Comparison of ENCODE assay signal across 9 mouse cellular contexts in genomic region chr19:5647791-5648190, GRCm38 (mm10). TPM values are rescaled to one million over a fixed set of nuclear protein-coding genes. Genes with fewer than 3 reads are reported as not detected.
DNase-seq lines count a peak whose midpoint lies in the region; ATAC-seq and TF ChIP-seq lines count a peak whose summit lies in the region.
"Had no signal": no experiment of that assay in that cellular context is flagged by ENCODE, and none has a peak within 500 bp of the region (broad histone marks: within the 10 kb centered on the region; RNA-seq: fewer than 3 reads in every experiment).

No protein-coding gene starts in this region.

- DNase-seq in forebrain, embryonic 11.5 days (ENCODE audit: low spot score) = no peak
- DNase-seq in kidney, postnatal 4 days = peak; percentile 1 to 2
- no peak for DNase-seq in kidney, adult 11 months
- DNase-seq in liver, postnatal 0 days = no peak
- no peak for DNase-seq in embryo, embryonic 11 days

- H3K36me3 ChIP-seq in forebrain, embryonic 13.5 days (ENCODE audit: poor library complexity, severe bottlenecking) = peaks cover 61% of the 10 kb centered on the region
- H3K36me3 ChIP-seq in forebrain, embryonic 11.5 days (ENCODE audit: control insufficient read depth, insufficient read depth, low read length) = no peaks in the 10 kb centered on the region; the same call in 1 of the 2 replicates
- H3K36me3 ChIP-seq in hindbrain, embryonic 12.5 days = peaks cover 53% of the 10 kb centered on the region
- peaks cover 67% of the 10 kb centered on the region for H3K36me3 ChIP-seq in liver, postnatal 0 days (replicated peaks; ENCODE audit: insufficient read depth, low read length)

- H3K27ac ChIP-seq in forebrain, embryonic 13.5 days = peak overlapping the region; percentile 68; the same call in 1 of the 2 replicates
- no peak overlapping the region for H3K27ac ChIP-seq in forebrain, embryonic 11.5 days (ENCODE audit: low read depth, low read length)
- H3K27ac ChIP-seq in hindbrain, embryonic 12.5 days = peak overlapping the region; percentile 83
- 0 out of 2 replicates have a peak overlapping the region, but pooled peaks have one; percentile 81 for H3K27ac ChIP-seq in liver, postnatal 0 days (ENCODE audit: low read depth)

- no peak for TF ChIP-seq EP300 in liver, postnatal 0 days (IDR thresholded peaks at IDR 0.05; ENCODE audit: low read depth)

- peaks cover 5% of the 10 kb centered on the region for H3K27me3 ChIP-seq in forebrain, embryonic 13.5 days
- H3K27me3 ChIP-seq in forebrain, embryonic 11.5 days (ENCODE audit: control insufficient read depth, insufficient read depth, low read length) = peaks cover under 1% of the 10 kb centered on the region; the same call in 1 of the 2 replicates
- H3K27me3 ChIP-seq in hindbrain, embryonic 12.5 days = peaks cover 6% of the 10 kb centered on the region
- no peaks in the 10 kb centered on the region for H3K27me3 ChIP-seq in liver, postnatal 0 days (ENCODE audit: insufficient read depth, low read length)
- H3K27me3 ChIP-seq: Patski had no signal

- H3K9me3 ChIP-seq in forebrain, embryonic 13.5 days (replicated peaks) = no peaks in the 10 kb centered on the region
- no peaks in the 10 kb centered on the region for H3K9me3 ChIP-seq in forebrain, embryonic 11.5 days (ENCODE audit: control insufficient read depth, low read length)
- H3K9me3 ChIP-seq in hindbrain, embryonic 12.5 days (replicated peaks) = no peaks in the 10 kb centered on the region
- no peaks in the 10 kb centered on the region for H3K9me3 ChIP-seq in liver, postnatal 0 days (ENCODE audit: low read length)

- no peak overlapping the region for H3K4me2 ChIP-seq in forebrain, embryonic 13.5 days
- H3K4me2 ChIP-seq in forebrain, embryonic 11.5 days (ENCODE audit: low read depth, low read length, severe bottlenecking) = no peak overlapping the region
- H3K4me2 ChIP-seq in hindbrain, embryonic 12.5 days (replicated peaks) = no peak overlapping the region
- H3K4me2 ChIP-seq in liver, postnatal 0 days (ENCODE audit: low read depth, low read length) = no peak overlapping the region

- WGBS in forebrain, embryonic 13.5 days = 98% methylated on average over 6 of the region's 6 CpGs
- WGBS in forebrain, embryonic 11.5 days = 90% methylated on average over 6 of the region's 6 CpGs
- 97% methylated on average over 6 of the region's 6 CpGs for WGBS in hindbrain, embryonic 12.5 days
- 88% methylated on average over 6 of the region's 6 CpGs for WGBS in liver, postnatal 0 days (ENCODE audit: insufficient replicate concordance)

- no peak for ATAC-seq in forebrain, embryonic 13.5 days
- no peak for ATAC-seq in forebrain, embryonic 11.5 days (replicated peaks; ENCODE audit: low FRiP score)
- no peak for ATAC-seq in hindbrain, embryonic 12.5 days (ENCODE audit: low FRiP score)
- no peak for ATAC-seq in liver, postnatal 0 days
- no peak for ATAC-seq in inflammation-experienced regulatory T-cells, adult 6 months

- TF ChIP-seq CTCF in liver, postnatal 0 days (IDR thresholded peaks at IDR 0.05; ENCODE audit: low read depth) = no peak

- peaks cover 12% of the 10 kb centered on the region for H3K4me1 ChIP-seq in forebrain, embryonic 13.5 days
- H3K4me1 ChIP-seq in forebrain, embryonic 11.5 days (replicated peaks; ENCODE audit: control insufficient read depth, insufficient read depth, low read length) = no peaks in the 10 kb centered on the region; the same call in 1 of the 2 replicates
- peaks cover 17% of the 10 kb centered on the region for H3K4me1 ChIP-seq in hindbrain, embryonic 12.5 days
- H3K4me1 ChIP-seq in liver, postnatal 0 days (ENCODE audit: insufficient read depth) = peaks cover 16% of the 10 kb centered on the region

- H3K9ac ChIP-seq in forebrain, embryonic 13.5 days = no peak overlapping the region
- no peak overlapping the region for H3K9ac ChIP-seq in forebrain, embryonic 11.5 days (ENCODE audit: low read length)
- H3K9ac ChIP-seq in hindbrain, embryonic 12.5 days = no peak overlapping the region
- no peak overlapping the region for H3K9ac ChIP-seq in liver, postnatal 0 days (replicated peaks)

- no peak overlapping the region for H3K4me3 ChIP-seq in forebrain, embryonic 13.5 days
- no peak overlapping the region for H3K4me3 ChIP-seq in forebrain, embryonic 11.5 days (ENCODE audit: low read depth, low read length)
- no peak overlapping the region for H3K4me3 ChIP-seq in hindbrain, embryonic 12.5 days
- H3K4me3 ChIP-seq in liver, postnatal 0 days (ENCODE audit: low read depth, low read length) = no peak overlapping the region

RNA-seq across cellular contexts. Expression of gene Rela, which starts 10.5 kb away (rescaled TPM):
- polyA plus RNA-seq in forebrain, embryonic 13.5 days (2015; fragmentation: Nextera tagmentation; extraction: Ambion mirVana) = 33.4 and 34.4 TPM in 2 replicates
- 37.8 and 39.9 TPM in 2 replicates for polyA plus RNA-seq in forebrain, embryonic 11.5 days (2014; fragmentation: Nextera tagmentation; extraction: Ambion mirVana)
- polyA plus RNA-seq in hindbrain, embryonic 12.5 days (2016; fragmentation: Nextera tagmentation; extraction: Ambion mirVana) = 38.4 and 41.5 TPM in 2 replicates
- 21.3 and 22.6 TPM in 2 replicates for polyA plus RNA-seq in liver, postnatal 0 days (2015; fragmentation: Nextera tagmentation; extraction: Ambion mirVana)
- polyA plus RNA-seq in inflammation-experienced regulatory T-cells, adult 6 months (2017; shearing (Covaris generic)) = 100 to 1,000 TPM in 2 of 3 experiments, 10 to 100 TPM in 1; 95.8 to 144 (median 126) TPM

RNA-seq across cellular contexts. Expression of gene Sipa1, which starts 15.7 kb away (rescaled TPM):
- polyA plus RNA-seq in forebrain, embryonic 13.5 days (2015; fragmentation: Nextera tagmentation; extraction: Ambion mirVana) = 9.4 and 11.0 TPM in 2 replicates
- polyA plus RNA-seq in forebrain, embryonic 11.5 days (2014; fragmentation: Nextera tagmentation; extraction: Ambion mirVana) = 18.4 and 19.9 TPM in 2 replicates
- polyA plus RNA-seq in hindbrain, embryonic 12.5 days (2016; fragmentation: Nextera tagmentation; extraction: Ambion mirVana) = 22.4 and 25.4 TPM in 2 replicates
- polyA plus RNA-seq in liver, postnatal 0 days (2015; fragmentation: Nextera tagmentation; extraction: Ambion mirVana) = 14.1 and 15.3 TPM in 2 replicates
- 10 to 100 TPM; 23.3 to 28.7 (median 25.0) TPM for polyA plus RNA-seq in inflammation-experienced regulatory T-cells, adult 6 months (2017; shearing (Covaris generic))

RNA-seq across cellular contexts. Expression of gene Kat5, which starts 37.8 kb away (rescaled TPM):
- polyA plus RNA-seq in forebrain, embryonic 13.5 days (2015; fragmentation: Nextera tagmentation; extraction: Ambion mirVana) = 72.7 and 80.7 TPM in 2 replicates
- 38.0 and 38.9 TPM in 2 replicates for polyA plus RNA-seq in forebrain, embryonic 11.5 days (2014; fragmentation: Nextera tagmentation; extraction: Ambion mirVana)
- polyA plus RNA-seq in hindbrain, embryonic 12.5 days (2016; fragmentation: Nextera tagmentation; extraction: Ambion mirVana) = 73.2 and 76.5 TPM in 2 replicates
- 15.1 and 15.8 TPM in 2 replicates for polyA plus RNA-seq in liver, postnatal 0 days (2015; fragmentation: Nextera tagmentation; extraction: Ambion mirVana)
- polyA plus RNA-seq in inflammation-experienced regulatory T-cells, adult 6 months (2017; shearing (Covaris generic)) = 10 to 100 TPM; 34.5 to 46.1 (median 42.4) TPM

RNA-seq across cellular contexts. Expression of gene Map3k11, which starts 40.8 kb away (rescaled TPM):
- 11.3 and 11.7 TPM in 2 replicates for polyA plus RNA-seq in forebrain, embryonic 13.5 days (2015; fragmentation: Nextera tagmentation; extraction: Ambion mirVana)
- polyA plus RNA-seq in forebrain, embryonic 11.5 days (2014; fragmentation: Nextera tagmentation; extraction: Ambion mirVana) = 20.4 and 21.7 TPM in 2 replicates
- 21.5 and 23.3 TPM in 2 replicates for polyA plus RNA-seq in hindbrain, embryonic 12.5 days (2016; fragmentation: Nextera tagmentation; extraction: Ambion mirVana)
- 10.4 and 12.5 TPM in 2 replicates for polyA plus RNA-seq in liver, postnatal 0 days (2015; fragmentation: Nextera tagmentation; extraction: Ambion mirVana)
- polyA plus RNA-seq in inflammation-experienced regulatory T-cells, adult 6 months (2017; shearing (Covaris generic)) = 1 to 10 TPM; 6.6 to 8.7 (median 7.8) TPM

RNA-seq across cellular contexts. Expression of gene Pcnx3, which starts 40.9 kb away (rescaled TPM):
- 21.6 and 29.4 TPM in 2 replicates for polyA plus RNA-seq in forebrain, embryonic 13.5 days (2015; fragmentation: Nextera tagmentation; extraction: Ambion mirVana)
- 34.1 and 37.7 TPM in 2 replicates for polyA plus RNA-seq in forebrain, embryonic 11.5 days (2014; fragmentation: Nextera tagmentation; extraction: Ambion mirVana)
- 34.6 and 35.0 TPM in 2 replicates for polyA plus RNA-seq in hindbrain, embryonic 12.5 days (2016; fragmentation: Nextera tagmentation; extraction: Ambion mirVana)
- 5.2 and 5.6 TPM in 2 replicates for polyA plus RNA-seq in liver, postnatal 0 days (2015; fragmentation: Nextera tagmentation; extraction: Ambion mirVana)
- 10 to 100 TPM; 14.8 to 26.0 (median 21.1) TPM for polyA plus RNA-seq in inflammation-experienced regulatory T-cells, adult 6 months (2017; shearing (Covaris generic))

Comparison
In these comparisons a context has a peak if more than half of its experiments do, and no peak if none do; other contexts are left out.
1. DNase-seq: peak in kidney, postnatal 4 days (2 of 2); none in forebrain, embryonic 11.5 days (single experiment), kidney, adult 11 months (single experiment), liver, postnatal 0 days (single experiment) and embryo, embryonic 11 days (single experiment).